Mouse (Mus musculus) heart, adult 11 months (tissue): ENCODE results near the gene Apobec3.

Experiments used
- DNase-seq: peaks from one replicate; pipeline ENCODE4 v3.0.0; 2022

Gene Apobec3

DNA sequence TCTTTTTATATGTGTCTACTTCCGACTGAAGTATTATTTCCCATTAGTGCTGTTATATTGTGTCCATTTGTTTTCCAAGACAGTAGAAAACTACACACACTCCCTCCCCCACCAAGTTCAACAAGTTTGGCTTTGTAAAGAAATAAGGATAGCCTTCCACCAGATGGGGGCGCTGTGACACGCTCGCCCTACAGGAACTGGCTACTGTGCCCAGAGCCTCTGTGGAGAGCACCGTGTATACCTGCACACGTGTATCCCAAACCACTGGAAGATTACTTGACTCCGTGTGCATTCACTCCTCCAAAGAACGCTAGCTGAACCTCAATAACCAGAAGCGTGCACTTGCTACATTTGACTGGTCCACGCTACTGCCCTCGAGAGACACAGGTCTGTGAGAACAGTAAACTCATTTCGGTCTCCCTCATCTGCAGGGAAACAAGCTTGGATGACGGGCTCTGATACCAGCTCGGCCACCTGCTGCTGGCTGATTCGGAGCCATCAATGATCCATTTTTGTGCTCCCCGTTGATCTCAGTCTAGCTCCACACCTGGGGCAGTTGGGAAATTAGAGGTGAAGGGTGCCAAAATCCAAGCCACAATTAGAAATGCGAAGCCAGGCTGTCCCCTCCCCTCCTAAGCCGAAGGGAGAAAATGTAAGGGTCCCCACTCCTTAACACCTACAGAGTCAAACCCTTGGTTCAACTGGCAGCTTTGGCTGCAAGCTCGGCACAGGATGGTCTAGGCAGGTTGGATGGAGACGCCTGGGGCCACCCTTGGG is at the start of gene Apobec3:
Gene Apobec3, plus strand, starts transcription at position 224 of the 777 bp plus-strand sequence.
- peak; percentile 94 for DNase-seq

- DNase-seq = no peak
These were observed 48.5 kb upstream of the Apobec3 start for GRCm38 (mm10) chr15:79842985-79843384.

- DNase-seq = no peak
These were observed 45.5 kb upstream of the Apobec3 start for GRCm38 (mm10) chr15:79845986-79846385.

DNA sequence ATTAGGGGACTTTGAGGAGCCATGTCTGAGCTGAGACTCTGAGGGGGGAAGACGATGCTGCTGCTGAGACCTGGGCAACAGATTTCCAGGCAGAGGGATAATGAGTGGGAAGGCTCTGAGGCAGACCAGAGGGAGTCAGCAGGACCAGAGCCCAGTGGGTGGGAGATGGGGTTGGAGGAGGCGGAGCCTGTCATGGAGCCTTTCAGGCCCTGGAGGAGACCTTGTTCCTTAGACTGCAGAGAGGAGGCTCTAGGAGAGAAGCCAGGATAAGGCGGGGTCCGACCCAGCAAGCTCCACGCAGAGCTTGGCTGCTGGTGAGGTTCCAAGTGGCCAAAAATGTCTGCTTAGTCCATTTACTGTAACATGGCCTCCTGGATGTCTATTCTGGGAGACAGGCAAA is 44.4 kb upstream of the Apobec3 start:
- peak; percentile 97 for DNase-seq

DNA sequence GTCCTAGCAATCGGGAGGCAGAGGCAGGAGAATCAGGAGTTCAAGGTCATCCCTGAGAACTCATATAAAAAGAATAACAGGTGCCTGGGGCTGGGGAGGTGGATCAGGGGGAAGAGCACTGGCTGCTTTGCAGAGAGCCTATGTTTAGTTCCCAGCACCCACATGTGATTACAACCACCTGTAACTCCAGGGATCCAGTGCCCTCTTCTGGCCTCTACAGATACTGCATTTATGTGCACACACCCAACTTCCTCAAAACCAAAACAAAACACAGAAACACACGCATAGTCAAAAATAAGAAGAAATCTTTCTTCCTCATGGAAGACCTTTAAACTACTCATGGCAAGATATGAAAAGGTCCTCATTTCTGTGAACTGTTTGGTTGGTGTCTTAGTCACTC is 41.3 kb upstream of the Apobec3 start:
- no peak for DNase-seq

DNA sequence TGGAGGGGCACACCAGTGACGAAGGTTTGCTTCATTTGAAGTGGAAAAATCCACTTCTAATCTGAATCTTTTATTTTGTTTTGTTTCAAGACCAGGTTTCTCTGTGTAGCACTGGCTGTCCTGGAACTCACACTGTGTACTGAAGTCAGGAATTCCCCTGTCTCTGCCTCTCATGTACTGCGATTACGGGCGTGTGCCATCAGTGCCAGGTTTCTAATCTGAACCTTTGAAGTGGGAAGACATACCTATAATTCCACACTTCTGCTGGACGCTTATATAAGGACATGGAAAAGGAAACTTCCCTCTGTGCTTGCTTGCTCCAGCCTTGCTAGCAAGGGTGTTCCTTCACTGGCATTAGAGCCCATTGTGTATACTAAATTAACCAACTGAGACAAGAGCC is 32.5 kb upstream of the Apobec3 start:
- no peak for DNase-seq

- DNase-seq = no peak
These were observed 31.6 kb upstream of the Apobec3 start for GRCm38 (mm10) chr15:79859821-79860220.

DNA sequence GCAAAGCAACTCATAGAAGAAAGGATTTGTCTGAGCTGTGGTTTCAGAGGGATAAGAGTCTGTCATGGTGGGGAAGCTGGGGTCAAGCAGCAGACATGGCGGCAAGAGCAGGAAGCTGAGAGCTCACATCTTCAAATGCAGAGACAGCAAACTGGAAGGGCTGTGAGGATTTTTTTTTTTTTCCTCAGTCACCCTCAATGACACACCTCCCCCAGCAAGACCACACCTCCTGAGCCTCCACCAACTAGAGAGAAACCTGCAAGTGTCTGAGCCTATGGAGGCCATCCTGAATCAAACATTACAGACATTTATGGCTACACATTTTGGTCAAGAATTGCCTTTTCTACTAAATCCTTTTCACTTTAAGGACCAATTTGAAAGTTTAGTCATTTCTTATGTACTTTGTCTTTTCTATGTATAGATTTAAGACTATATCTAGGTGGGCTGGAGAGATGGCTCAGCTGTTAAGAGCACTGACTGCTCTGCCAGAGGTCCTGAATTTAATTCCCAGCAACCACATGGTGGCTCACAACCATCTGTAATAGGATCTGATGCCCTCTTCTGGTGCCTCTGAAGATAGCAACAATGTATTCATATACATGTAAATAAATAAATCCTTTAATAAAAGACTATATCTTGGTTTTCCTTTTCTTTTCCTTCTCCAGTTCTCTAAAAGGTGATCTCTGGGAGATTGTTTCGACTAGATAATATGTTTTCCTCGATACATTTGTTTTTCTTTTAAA is 24.0 kb upstream of the Apobec3 start:
- no peak for DNase-seq

DNA sequence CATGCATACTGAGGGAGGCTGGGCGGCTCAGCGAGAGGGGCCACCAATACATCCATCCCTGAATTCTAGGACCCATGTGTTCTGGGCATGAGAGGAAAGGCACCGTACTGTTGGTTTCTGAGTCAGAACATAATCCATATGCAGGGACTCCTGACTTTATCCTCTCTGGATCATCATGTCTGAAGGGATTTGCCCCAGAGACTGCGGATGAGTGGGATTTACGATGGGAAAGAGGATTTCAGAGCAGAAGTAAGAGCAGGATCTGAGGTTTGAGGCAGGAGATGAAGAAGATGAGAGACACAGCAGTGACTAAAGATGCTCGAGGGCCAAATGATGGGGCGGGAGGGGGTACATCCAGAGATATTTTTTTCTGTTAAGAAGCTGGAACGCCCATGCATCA is 17.9 kb upstream of the Apobec3 start:
- DNase-seq = no peak

DNA sequence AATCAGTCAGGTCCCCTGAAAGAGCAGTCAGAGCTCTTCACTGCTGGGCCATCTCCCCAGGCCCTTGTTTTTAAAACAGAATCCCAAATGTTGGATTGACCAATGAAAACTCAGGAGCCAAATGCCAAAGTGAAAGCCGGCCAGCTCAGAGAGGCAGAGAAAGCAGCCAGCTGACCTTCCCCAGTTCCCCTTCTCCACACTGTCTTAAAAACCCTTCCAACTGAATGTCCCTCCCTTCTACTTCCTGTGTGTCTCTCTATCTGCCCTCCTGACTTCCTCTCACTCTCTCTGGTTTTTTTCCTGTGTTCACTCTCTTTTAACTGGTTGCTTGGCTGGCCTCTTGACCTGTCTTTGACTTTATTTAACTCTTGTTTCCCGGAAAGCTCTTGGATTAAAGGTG is 17.5 kb upstream of the Apobec3 start:
- DNase-seq = no peak

GRCm38 (mm10) chr15:79875261-79875995 is 16.0 kb upstream of the Apobec3 start:
- no peak for DNase-seq

DNA sequence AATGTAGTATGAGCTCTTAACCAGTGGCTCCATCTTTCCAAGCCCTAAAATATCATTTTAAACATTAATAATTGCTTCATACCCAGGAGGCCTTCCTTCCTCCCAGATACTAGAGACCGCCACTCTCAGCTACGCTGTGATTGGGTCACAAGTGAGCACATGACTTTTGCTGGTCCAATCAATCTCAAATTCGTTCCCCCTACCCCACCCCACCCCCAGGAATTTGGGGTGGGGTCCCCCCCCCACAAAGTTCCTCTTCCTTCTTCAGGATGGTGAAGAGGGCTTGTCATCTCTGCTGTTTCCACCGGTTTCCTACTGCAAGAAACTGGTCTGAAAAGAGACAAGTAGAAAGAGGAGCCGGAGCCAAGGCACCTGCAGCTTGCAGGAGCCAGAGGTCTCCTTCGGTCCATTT is 12.7 kb upstream of the Apobec3 start:
- peak; percentile 97 for DNase-seq

DNA sequence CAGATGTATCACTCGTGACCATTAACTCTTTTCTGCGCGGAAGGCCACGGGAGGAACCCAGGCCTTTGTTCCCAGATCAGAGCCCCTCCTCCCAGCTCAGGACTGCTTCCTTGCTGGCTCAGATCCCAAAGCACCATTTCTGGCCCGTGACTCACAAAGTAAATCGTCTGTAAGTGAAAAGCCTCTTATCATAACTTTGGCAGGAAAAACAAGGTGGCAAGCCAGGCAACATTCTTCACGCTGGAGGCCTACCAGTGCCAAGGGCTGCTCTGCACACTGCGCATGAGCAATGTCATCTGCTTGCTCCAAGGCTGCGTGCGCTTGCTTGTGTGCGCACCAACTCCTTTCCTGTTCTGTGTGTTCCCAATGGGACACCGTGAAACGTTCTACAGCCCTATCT is 12.1 kb upstream of the Apobec3 start:
- DNase-seq = peak; percentile 99

- no peak for DNase-seq
These were observed 11.0 kb upstream of the Apobec3 start for GRCm38 (mm10) chr15:79880477-79880876.

- DNase-seq = peak; percentile 95
These were observed 8.7 kb upstream of the Apobec3 start for GRCm38 (mm10) chr15:79882623-79883267.

GRCm38 (mm10) chr15:79883352-79883822 is 8.1 kb upstream of the Apobec3 start:
- peak; percentile 100 for DNase-seq

- peak; percentile 90 for DNase-seq
These were observed 6.6 kb upstream of the Apobec3 start for GRCm38 (mm10) chr15:79884820-79885219.

GRCm38 (mm10) chr15:79892213-79892541 is 718 bp downstream of the Apobec3 start:
- DNase-seq = peak; percentile 99

DNA sequence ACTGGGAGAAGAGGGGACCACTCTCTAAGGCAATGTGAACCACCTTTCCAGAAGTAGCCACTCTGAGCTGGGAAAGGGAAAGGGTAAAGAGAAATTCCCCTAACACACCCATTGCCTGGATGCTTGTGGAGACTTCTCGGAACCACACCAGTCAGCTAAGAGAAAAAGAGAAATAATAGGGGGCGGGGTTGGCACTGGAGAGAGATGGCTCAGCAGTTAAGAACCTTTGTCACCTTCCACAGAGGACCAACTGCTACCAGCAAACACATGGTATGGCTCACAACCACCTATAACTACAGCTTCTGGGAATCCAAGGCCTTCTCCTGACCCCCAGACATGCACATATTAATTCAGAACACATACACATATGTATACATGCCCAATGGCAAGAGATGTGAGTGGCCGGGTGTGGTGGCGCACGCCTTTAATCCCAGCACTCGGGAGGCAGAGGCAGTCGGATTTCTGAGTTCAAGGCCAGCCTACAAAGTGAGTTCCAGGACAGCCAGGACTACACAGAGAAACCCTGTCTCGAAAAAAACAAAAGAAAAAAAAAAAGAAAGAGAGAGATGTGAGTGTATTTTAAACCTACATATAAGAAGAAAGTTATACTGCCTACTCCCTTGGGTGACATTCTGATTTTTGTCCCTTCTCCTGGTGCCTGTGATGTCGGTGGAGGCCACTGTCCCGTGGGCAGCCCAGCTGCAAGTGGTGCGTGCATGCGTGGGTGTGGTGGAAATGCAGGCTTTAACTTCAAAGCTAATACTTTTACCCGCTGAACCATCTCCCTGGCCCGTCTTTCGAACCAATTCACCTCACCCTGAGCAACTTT is 1.8 kb downstream of the Apobec3 start:
- DNase-seq = peak; percentile 91

- no peak for DNase-seq
These were observed 2.3 kb downstream of the Apobec3 start for GRCm38 (mm10) chr15:79893824-79894123.

GRCm38 (mm10) chr15:79894343-79894742 is 2.9 kb downstream of the Apobec3 start:
- no peak for DNase-seq
